Mouse (Mus musculus): ENCODE measurements at regions not wholly inside any gene's neighbourhood (a gene's known extent, or its start where the extent isn't known, plus 50 kb on each side); places are given as distances from the start of the nearest gene placed in this dataset.

GRCm38 (mm10) chr10:96374293-96375069 lies 238.1 kb downstream of the Gm5426 start:
- TF ChIP-seq CTCF (IDR thresholded peaks at IDR 0.05; ENCODE audit: low read depth, low read length) (no peak), GATA1 (IDR thresholded peaks at IDR 0.05; ENCODE audit: borderline replicate concordance, low read length) (no peak), POLR2AphosphoS5 (IDR thresholded peaks at IDR 0.05; ENCODE audit: insufficient replicate concordance, low read depth, low read length) (no peak), GATA2 (IDR thresholded peaks at IDR 0.05; ENCODE audit: borderline replicate concordance, low read depth, low read length) (no peak)
